Mouse (Mus musculus): ENCODE results near the gene Psmg4.

DNA sequence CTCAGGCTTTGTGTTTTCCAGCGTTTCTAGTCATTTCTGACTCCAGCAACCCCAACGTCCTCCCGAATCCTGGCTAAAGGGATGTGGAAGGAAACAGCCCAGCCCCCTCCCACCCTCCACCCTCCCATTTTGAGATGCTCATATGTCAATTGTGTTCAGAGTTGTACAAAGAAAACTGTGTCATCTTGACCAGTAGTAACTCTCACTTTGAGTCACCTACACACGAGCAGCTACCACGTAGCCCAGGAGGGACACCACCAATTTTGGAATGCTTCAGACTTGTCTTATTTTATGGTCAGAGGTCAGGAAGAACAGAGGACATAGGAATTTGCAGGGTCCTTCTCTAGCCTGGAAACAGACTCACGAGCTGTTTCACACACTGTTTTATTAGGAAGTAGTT, 11.3 kb downstream of the Psmg4 start:
- TF ChIP-seq CTCF (IDR thresholded peaks at IDR 0.05; ENCODE audit: low read depth) (no peak), EP300 (IDR thresholded peaks at IDR 0.05; ENCODE audit: low read depth) (no peak)

All from liver, postnatal 0 days (tissue).